Mouse (Mus musculus) cerebellum, postnatal 10 days (tissue): ENCODE results near the gene Rala.
"Not testable (repeated sequence)": the region's sequence is repeated elsewhere in the genome, so short reads cannot be mapped to it uniquely, and the experiment has no call there.

Source experiments
- DNase-seq, 2 experiments: peaks; one replicate each; pipeline ENCODE4 v3.0.0; 2021; ENCODE audit warnings: mixed read lengths in 2 of 2

The Rala gene

DNA sequence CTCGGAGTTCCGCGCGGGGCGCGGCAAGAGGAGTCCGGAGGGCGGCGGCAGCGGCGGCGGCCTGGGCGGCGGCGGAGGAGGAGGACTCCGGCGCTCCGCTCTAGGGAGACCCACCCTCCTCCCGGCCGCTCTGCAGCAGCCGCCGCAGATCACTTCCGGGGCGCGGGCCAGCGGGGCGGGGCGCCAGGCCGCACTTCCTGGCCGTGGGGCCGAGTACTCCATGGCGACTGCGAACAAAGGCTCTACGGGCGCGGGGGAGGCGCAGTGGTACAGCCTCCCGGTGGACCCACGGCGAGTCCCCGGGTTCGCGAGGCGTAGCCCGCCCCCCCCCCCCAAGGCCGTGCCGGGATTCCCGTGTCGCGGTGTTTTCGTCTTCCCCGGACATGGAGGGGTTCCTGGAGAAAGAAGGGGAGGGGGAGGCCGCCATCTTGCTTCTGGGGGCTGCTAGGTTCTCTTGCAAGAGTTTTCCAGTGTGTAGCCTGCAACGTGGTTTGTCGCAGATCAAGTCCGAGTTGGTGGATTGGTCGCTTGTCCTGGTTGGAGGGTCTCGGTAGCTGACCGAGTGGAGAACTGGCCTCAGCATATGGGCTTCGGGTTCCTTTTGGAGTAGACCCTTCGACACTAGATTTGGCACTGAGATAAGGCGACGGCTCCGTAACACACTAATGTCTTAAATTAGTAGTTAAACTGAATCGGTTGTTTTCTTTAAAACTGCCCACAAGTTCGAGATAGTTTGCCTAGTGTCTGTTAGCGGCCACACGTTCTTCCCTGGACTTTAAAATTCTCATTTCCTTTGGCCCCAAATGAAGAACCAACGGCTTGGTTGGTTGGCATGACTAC, at the start of gene Rala:
Gene Rala (minus strand): TSS at position 162 of the 840 bp plus-strand sequence.
- peak; percentile 98 to 99 for DNase-seq

GRCm38 (mm10) chr13:17993515-17993847, 49.4 kb upstream of the Rala start:
- DNase-seq, result no peak

GRCm38 (mm10) chr13:17992697-17993514, 48.9 kb upstream of the Rala start, which contains the start of gene Yae1d1:
Yae1d1 (minus strand) TSS chr13:17993349.
- peak; percentile 98 to 99 for DNase-seq

DNA sequence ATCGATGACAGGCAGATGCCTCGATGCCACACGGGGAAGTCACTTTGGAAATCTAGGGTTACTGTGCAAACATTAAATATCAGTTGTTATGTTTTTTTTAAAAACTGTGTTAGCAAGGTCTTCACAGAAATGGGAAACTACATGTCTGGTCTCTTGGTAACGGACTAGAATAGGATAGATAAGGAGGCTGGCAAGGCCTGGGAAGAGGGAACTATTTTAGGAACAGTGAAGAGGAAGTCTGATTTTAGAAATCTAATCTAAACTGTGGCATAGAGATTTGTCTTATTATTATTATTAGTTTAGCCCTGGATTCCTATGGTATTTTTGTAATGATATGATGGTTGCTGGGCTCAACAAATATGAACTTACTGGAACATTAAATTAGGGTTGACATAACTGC, 48.0 kb upstream of the Rala start:
- no peak for DNase-seq

GRCm38 (mm10) chr13:17983194-17983593, 39.2 kb upstream of the Rala start:
- peak; percentile 61 to 62 for DNase-seq

GRCm38 (mm10) chr13:17982634-17983033, 38.6 kb upstream of the Rala start:
- DNase-seq, result no peak

GRCm38 (mm10) chr13:17976854-17977739, 33.1 kb upstream of the Rala start:
- no peak for DNase-seq

DNA sequence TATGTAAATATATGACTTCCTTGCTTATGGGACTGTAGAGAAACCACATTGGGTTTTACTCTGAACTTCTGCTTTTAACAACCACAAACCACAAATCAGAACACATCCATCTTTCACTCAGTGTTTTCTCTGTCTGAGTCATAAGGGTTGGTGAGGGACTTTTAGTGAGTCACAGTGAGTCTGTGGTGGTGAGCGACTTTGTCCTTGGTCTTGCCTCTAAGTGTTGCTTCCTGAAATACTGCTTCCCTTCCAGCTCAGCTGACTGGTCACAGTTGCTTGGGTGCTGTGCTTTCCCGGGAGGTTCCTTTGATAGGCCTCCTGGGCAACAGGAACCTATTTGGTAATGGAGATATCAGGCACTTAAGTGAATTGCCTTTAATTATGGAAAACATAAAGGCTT, 31.9 kb upstream of the Rala start:
- DNase-seq, result no peak

- no peak for DNase-seq
Measured at GRCm38 (mm10) chr13:17975457-17975856, 31.4 kb upstream of the Rala start.

- DNase-seq, result no peak
Measured at GRCm38 (mm10) chr13:17974734-17975133, 30.7 kb upstream of the Rala start.

DNA sequence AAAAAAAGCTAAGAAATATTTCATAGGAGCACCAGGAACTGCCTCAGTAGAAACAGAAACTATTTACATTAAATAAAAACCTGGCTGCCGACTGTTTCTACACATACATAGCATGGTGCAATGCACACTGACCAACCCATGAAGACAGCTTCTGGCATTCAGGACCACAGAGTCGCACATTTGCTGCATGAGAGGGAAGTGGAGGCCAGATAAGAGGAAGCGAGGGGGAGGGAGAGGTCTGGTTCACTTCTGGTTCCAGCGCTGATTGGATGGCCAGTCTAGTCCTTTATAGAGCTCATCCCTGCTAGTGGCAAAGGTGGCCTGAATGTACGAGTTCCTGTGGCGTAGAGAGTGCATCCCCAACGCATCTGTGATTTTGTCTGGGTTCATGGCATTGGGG, 16.6 kb upstream of the Rala start:
- DNase-seq, result no peak

GRCm38 (mm10) chr13:17954282-17954681, 10.2 kb upstream of the Rala start:
- DNase-seq, result no peak

DNA sequence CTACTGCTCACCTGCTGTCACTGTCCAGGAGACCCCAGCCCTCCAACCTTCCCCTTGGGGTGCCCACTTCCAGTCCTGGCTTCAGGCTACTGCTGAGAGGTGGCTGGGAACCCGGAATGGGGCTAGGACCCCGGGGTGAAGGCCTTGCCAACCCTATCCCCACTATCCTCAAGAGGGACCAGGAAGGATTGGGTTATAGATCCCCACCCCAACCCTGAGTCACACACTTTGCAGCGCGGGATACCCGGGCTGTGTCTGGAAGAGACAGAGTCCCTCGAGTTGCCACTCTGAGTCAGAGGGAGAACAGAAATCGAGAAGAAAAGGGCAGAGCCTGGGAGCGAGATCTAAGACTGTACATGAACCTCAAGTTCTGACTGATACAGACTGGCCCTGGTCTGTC, 6.5 kb upstream of the Rala start:
- DNase-seq, result not testable (repeated sequence)

DNA sequence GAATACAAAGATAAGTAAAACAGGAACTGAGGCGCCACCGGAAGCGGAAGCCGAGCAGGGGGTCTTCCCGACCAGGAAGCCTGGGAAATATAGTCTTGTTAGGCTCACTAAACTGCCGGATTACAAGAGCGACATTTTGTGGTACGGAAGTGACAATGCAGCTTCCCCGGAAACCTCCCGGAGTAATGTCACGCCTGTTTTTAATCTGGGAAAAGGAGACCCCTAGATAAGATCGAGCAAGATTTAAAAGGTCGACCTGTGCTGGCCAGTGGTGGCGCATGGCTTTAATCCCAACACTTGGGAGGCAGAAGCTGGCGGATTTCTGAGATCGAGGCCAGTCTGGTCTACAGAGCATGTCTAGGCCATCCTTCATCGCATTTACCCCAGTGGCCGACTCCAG, 5.5 kb upstream of the Rala start:
- no peak for DNase-seq

GRCm38 (mm10) chr13:17943306-17944077, 547 bp downstream of the Rala start:
- DNase-seq, result peak in 1 of 2 experiments; percentile 22

DNA sequence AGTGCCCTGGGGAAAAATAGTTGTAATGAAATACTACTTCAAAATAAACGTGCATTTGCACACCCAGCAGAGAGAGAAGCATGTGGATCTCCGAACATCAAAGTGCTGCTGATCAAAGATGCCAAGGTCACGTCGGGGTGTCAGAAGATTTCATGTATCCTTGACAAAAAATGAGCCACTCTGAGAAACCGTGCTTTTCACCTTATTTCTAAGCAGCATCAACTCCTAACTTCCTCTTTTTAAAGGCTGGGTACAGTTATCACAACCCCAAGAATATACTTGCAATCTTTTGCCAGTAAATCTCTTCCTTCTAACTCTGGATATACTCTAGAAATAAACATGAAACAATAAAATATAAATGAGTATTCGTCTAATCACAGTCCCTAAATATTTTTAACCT, 1.7 kb downstream of the Rala start:
- DNase-seq, result no peak

DNA sequence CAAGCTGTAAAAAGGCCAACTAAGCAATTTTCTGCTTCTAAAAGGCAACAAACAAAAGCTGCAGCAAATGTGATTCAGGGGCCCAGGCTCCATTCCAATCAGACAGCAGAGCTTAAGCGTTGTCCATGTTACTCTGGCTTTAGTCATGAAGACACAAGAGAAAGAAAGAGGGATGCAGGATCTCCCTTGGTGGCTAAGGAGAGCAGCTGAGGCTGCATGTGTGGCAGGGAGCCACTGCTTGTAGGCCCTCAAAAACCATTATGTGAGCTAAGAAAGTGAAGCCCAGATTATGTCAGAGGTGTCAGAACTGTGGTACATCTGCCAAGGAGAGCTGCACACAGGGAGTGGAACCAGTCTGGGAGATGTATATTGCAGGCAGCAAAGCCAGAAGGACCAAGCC, 36.7 kb downstream of the Rala start:
- DNase-seq, result peak; percentile 9 to 35

DNA sequence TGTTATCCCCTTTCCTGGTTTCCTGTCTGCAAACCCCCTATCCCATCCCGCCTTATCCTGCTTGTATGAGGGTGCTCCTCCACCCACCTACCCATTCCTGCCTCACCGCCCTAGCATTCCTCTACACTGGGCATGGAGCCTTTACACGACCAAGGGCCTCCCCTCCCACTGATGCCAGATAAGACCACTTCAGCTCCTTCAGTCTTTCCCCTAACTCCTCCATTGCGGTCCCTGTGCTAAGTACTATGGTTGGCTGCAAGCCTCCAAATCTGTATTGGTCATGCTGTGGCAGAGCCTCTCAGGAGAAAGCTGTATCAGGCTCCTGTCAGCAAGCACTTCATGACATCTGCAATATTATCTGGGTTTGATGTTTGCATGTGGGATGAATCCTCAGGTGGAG, 42.6 kb downstream of the Rala start:
- DNase-seq, result no peak

DNA sequence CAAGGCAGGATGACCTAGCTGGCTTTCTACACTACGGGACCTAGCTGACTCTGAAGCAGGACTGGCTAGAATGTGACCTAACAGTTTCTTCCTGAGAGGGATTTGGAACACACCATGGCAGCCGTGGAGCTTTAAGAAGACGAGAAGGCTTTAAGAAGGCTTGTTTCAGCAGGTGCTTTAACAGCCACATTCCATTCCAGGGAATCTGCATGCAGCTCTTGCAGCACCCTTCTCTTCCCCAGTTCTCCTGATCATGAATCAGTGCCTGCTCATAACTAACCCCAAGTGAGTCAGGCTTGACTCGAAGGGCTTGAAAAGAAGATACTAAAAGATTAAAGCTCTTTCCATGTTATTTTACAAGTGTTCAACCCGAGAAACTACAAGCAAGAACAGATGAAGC, 43.4 kb downstream of the Rala start:
- DNase-seq, result no peak

- no peak for DNase-seq
Measured at GRCm38 (mm10) chr13:17897040-17897439, 47.0 kb downstream of the Rala start.

DNA sequence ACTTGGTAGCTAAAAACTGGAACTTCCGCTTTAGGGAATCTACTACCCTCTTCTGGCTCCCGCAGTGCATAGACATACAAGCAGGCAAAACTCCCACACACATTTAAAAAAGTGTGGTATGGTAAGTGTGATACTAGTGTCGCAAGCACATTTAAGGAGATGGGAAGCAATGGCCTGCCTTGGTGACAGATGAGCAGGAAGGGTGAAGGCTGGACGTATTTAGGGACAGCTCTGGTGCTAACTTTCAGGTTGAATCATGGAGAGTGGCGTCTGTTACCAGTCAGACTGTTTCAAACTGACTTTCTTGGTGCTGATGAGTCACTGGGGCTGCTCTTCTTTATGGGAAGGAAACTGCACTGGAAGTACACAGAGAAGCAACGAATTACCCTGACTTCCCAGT, 52.5 kb downstream of the Rala start:
- DNase-seq, result no peak

- no peak for DNase-seq
Measured at GRCm38 (mm10) chr13:17884211-17884610, 59.8 kb downstream of the Rala start.
